Mouse (Mus musculus) thymus, postnatal 0 days (tissue): Measurements from ENCODE around the gene Polk. TPM values are rescaled to one million over a fixed set of nuclear protein-coding genes. Genes with fewer than 3 reads are reported as not detected.

Source experiments
- DNase-seq: peaks from one replicate; pipeline ENCODE4 v3.0.0-alpha.2; 2015; ENCODE audit warnings: low spot score
- polyA plus RNA-seq: library from polyadenylated mRNA; unstranded; fragments of >200 nt; fragmentation: Nextera tagmentation; extraction: Ambion mirVana; gene quantifications from 2 replicates; pipeline ENCODE4 v1.2.1, GENCODE M21; 2015

Gene Polk
- polyA plus RNA-seq, 1 experiment from 2014 or later: 7.2 TPM

- DNase-seq: no peak
These were observed 73.7 kb downstream of the Polk start for GRCm38 (mm10) chr13:96468678-96469077.

- no peak for DNase-seq
These were observed 77.1 kb downstream of the Polk start for GRCm38 (mm10) chr13:96465315-96465714.

GRCm38 (mm10) chr13:96462644-96463043 lies 79.7 kb downstream of the Polk start:
- DNase-seq: no peak

GRCm38 (mm10) chr13:96458606-96459005 lies 83.8 kb downstream of the Polk start:
- no peak for DNase-seq

- no peak for DNase-seq
These were observed 84.4 kb downstream of the Polk start for GRCm38 (mm10) chr13:96458018-96458417.

GRCm38 (mm10) chr13:96457566-96457965 lies 84.8 kb downstream of the Polk start:
- DNase-seq: no peak

GRCm38 (mm10) chr13:96454288-96454687 lies 88.1 kb downstream of the Polk start:
- DNase-seq: no peak

- no peak for DNase-seq
These were observed 89.8 kb downstream of the Polk start for GRCm38 (mm10) chr13:96452621-96453020.

GRCm38 (mm10) chr13:96451386-96452140 lies 90.8 kb downstream of the Polk start:
- DNase-seq: no peak

GRCm38 (mm10) chr13:96450869-96451268 lies 91.5 kb downstream of the Polk start:
- no peak for DNase-seq

GRCm38 (mm10) chr13:96450205-96450856 lies 92.0 kb downstream of the Polk start:
- DNase-seq: no peak

- no peak for DNase-seq
These were observed 101.9 kb downstream of the Polk start for GRCm38 (mm10) chr13:96440436-96440835.

- no peak for DNase-seq
These were observed 105.5 kb downstream of the Polk start for GRCm38 (mm10) chr13:96436921-96437320.

- DNase-seq: no peak
These were observed 106.6 kb downstream of the Polk start for GRCm38 (mm10) chr13:96435793-96436192.

- no peak for DNase-seq
These were observed 107.5 kb downstream of the Polk start for GRCm38 (mm10) chr13:96434899-96435331.

- peak; percentile 15 for DNase-seq
These were observed 108.7 kb downstream of the Polk start for GRCm38 (mm10) chr13:96433648-96434190.

GRCm38 (mm10) chr13:96433041-96433440 lies 109.3 kb downstream of the Polk start:
- DNase-seq: no peak

- no peak for DNase-seq
These were observed 110.0 kb downstream of the Polk start for GRCm38 (mm10) chr13:96432376-96432811.

- peak; percentile 85 for DNase-seq
These were observed 110.7 kb downstream of the Polk start for GRCm38 (mm10) chr13:96431595-96432156.
